Mouse (Mus musculus) CH12.LX (cell line): ENCODE measurements around the gene Stat1. TPM values are rescaled to one million over a fixed set of nuclear protein-coding genes. Genes with fewer than 3 reads are reported as not detected.
A peak's percentile ranks its signal among the peaks of the same experiment; 100 is the strongest.

ENCODE experiments used
- DNase-seq: peaks from one replicate; pipeline ENCODE4 v3.0.0-alpha.2; 2013; ENCODE audit errors: extremely low read depth
- H3K27ac ChIP-seq: 2 replicates; pipeline ENCODE4 v1.5.1; 2012; ENCODE audit warnings: low read depth, mild to moderate bottlenecking, control low read depth, moderate library complexity; ENCODE audit not compliant: insufficient read depth
- H3K27me3 ChIP-seq: replicated peaks from 2 replicates; pipeline ENCODE3; 2012; ENCODE audit warnings: inconsistent platforms
- H3K36me3 ChIP-seq, 2 experiments: replicated peaks in 1 of 2; 2 replicates each; pipeline versions ENCODE3 to v1.6.1; 2012; ENCODE audit warnings: inconsistent platforms in 1 of 2, low read length in 1 of 2, mild to moderate bottlenecking in 1 of 2, mixed read lengths in 1 of 2, moderate library complexity in 1 of 2; ENCODE audit not compliant: control insufficient read depth in 1 of 2, insufficient read depth in 1 of 2
- H3K4me1 ChIP-seq, 2 experiments: 2 replicates each; pipeline ENCODE4 v1.6.1; 2012; ENCODE audit warnings: inconsistent platforms in 1 of 2, moderate library complexity in 1 of 2; ENCODE audit not compliant: insufficient read depth in 2 of 2, control insufficient read depth in 1 of 2
- H3K4me2 ChIP-seq: 2 replicates; pipeline ENCODE4 v1.6.1; 2012; ENCODE audit warnings: low read depth, mild to moderate bottlenecking, control low read depth; ENCODE audit not compliant: poor library complexity, insufficient read depth, severe bottlenecking
- H3K4me3 ChIP-seq, 3 experiments: fragments of 150-350 bp in 1 of 3; sonication (generic) in 1 of 3; replicated peaks in 1 of 3; 2 replicates each; pipeline versions ENCODE3 to v1.5.1; 2011 to 2012; ENCODE audit warnings: low read depth in 2 of 3, low read length in 2 of 3, mild to moderate bottlenecking in 2 of 3, moderate library complexity in 2 of 3, control low read depth in 1 of 3, improper control_type of control experiment in 1 of 3, inconsistent platforms in 1 of 3, mixed read lengths in 1 of 3; ENCODE audit not compliant: poor library complexity in 1 of 3
- H3K79me2 ChIP-seq: replicated peaks from 2 replicates; pipeline ENCODE4 v1.6.1; 2012; ENCODE audit warnings: mild to moderate bottlenecking, moderate library complexity; ENCODE audit not compliant: control insufficient read depth, poor library complexity, insufficient read depth, severe bottlenecking; ENCODE audit errors: extremely low read depth
- H3K9ac ChIP-seq: 2 replicates; pipeline ENCODE4 v1.6.1; 2012; ENCODE audit warnings: low read depth, mild to moderate bottlenecking, control low read depth, moderate library complexity; ENCODE audit not compliant: insufficient read depth
- H3K9me3 ChIP-seq: replicated peaks from 2 replicates; pipeline ENCODE3; 2012; ENCODE audit warnings: low read length, inconsistent platforms, mixed read lengths
- ELF1 ChIP-seq: IDR thresholded peaks from 2 replicates; pipeline ENCODE4 v1.6.1; 2014; ENCODE audit warnings: low read depth, mild to moderate bottlenecking, inconsistent platforms, low read length, improper control_type of control experiment
- ETS1 ChIP-seq: conservative IDR thresholded peaks from 2 replicates; pipeline ENCODE4 v1.6.1; 2012; ENCODE audit warnings: low read depth, mild to moderate bottlenecking, inconsistent platforms, low read length, improper control_type of control experiment, moderate library complexity
- HCFC1 ChIP-seq: IDR thresholded peaks from 2 replicates; pipeline ENCODE4 v1.6.1; 2012; ENCODE audit warnings: low read depth, mild to moderate bottlenecking, inconsistent platforms, low read length, improper control_type of control experiment
- JUND ChIP-seq: conservative IDR thresholded peaks from 2 replicates; pipeline ENCODE4 v1.6.1; 2011; ENCODE audit warnings: low read depth, low read length, improper control_type of control experiment
- MAZ ChIP-seq: IDR thresholded peaks from 2 replicates; pipeline ENCODE4 v1.6.1; 2012; ENCODE audit warnings: low read depth, mild to moderate bottlenecking, inconsistent platforms, low read length, improper control_type of control experiment, moderate library complexity
- PAX5 ChIP-seq: IDR thresholded peaks from 2 replicates; pipeline ENCODE4 v1.6.1; 2012; ENCODE audit warnings: low read length, inconsistent platforms, mixed read lengths
- POLR2A ChIP-seq: IDR thresholded peaks from 2 replicates; pipeline ENCODE4 v1.6.1; 2011; ENCODE audit warnings: low read depth, mild to moderate bottlenecking, improper control_type of control experiment, low read length
- POLR2AphosphoS2 ChIP-seq: IDR thresholded peaks from 2 replicates; pipeline ENCODE4 v1.6.1; 2011; ENCODE audit warnings: low read depth, low read length, improper control_type of control experiment
- RAD21 ChIP-seq: IDR thresholded peaks from 2 replicates; pipeline ENCODE4 v1.6.1; 2011; ENCODE audit warnings: low read depth, mild to moderate bottlenecking, low read length, improper control_type of control experiment, moderate library complexity
- SIN3A ChIP-seq: IDR thresholded peaks from 2 replicates; pipeline ENCODE4 v1.6.1; 2012; ENCODE audit warnings: low read length, improper control_type of control experiment, inconsistent platforms
- USF1 ChIP-seq: IDR thresholded peaks from 2 replicates; pipeline ENCODE4 v1.6.1; 2014; ENCODE audit warnings: low read depth, mild to moderate bottlenecking, inconsistent platforms, low read length, improper control_type of control experiment
- ZC3H11A ChIP-seq: IDR thresholded peaks from 2 replicates; pipeline ENCODE4 v1.6.1; 2012; ENCODE audit warnings: low read depth, mild to moderate bottlenecking, inconsistent platforms, low read length, improper control_type of control experiment
- ZKSCAN1 ChIP-seq: IDR thresholded peaks from 2 replicates; pipeline ENCODE4 v1.6.1; 2012; ENCODE audit warnings: low read depth, inconsistent platforms, low read length, improper control_type of control experiment, borderline replicate concordance
- dilution Hi-C: fragments of 300-500 bp; cut with MboI; formaldehyde crosslinking; loops from 2 replicates; pipeline ENCODE4 v1.14.3; 2020; ENCODE audit warnings: low sequenced_read_pairs; ENCODE audit not compliant: extremely low pct_unique_long_range_greater_than_20kb, extremely low pct_ligation_motif_present
- in situ Hi-C: fragments of 300-500 bp; cut with MboI; formaldehyde crosslinking; loops from 3 replicates; pipeline ENCODE4 v1.14.3; 2019; ENCODE audit warnings: low sequenced_read_pairs, low pct_ligation_motif_present, low pct_unique_long_range_greater_than_20kb, mixed read lengths
- polyA plus RNA-seq: library from polyadenylated mRNA; unstranded; fragments of >175 nt; gene quantifications from 2 replicates; pipeline ENCODE4 v1.2.1, GENCODE M21; 2012; ENCODE audit warnings: low read depth; ENCODE audit not compliant: insufficient read length
- total RNA-seq, 2 experiments: library from RNA; depleted of rRNA; stranded (reverse); fragments of 300-350 nt in 1 of 2; fragments of >200 nt in 1 of 2; gene quantifications; 2 replicates each; pipeline ENCODE4 v1.2.3; 2012 to 2014

Stat1 gene
- total and polyA plus RNA-seq, 3 experiments = 101 to 179 (median 143) TPM

- dilution Hi-C loops (no loop called here), in situ Hi-C loops (no loop called here)
- no peak for DNase-seq
- TF ChIP-seq ZC3H11A = no peak
- no peak for TF ChIP-seq SIN3A
- no peak for TF ChIP-seq ZKSCAN1
- no peak for TF ChIP-seq HCFC1
- TF ChIP-seq PAX5 = no peak
- no peak for TF ChIP-seq ETS1
- TF ChIP-seq JUND = no peak
- no peak for TF ChIP-seq ELF1
- TF ChIP-seq USF1 = no peak
- TF ChIP-seq POLR2A = no peak
- no peak for TF ChIP-seq RAD21
- no peak overlapping the region for H3K4me3 ChIP-seq
- no peak overlapping the region for H3K27ac ChIP-seq
- H3K36me3 ChIP-seq = peaks cover 88 to 98% of the 10 kb centered on the region in 2 experiments
- H3K79me2 ChIP-seq = no peaks in the 10 kb centered on the region; the same call in 1 of the 2 replicates
- no peaks in the 10 kb centered on the region for H3K27me3 ChIP-seq
- no peak overlapping the region for H3K4me2 ChIP-seq
- peaks cover 0 to 3% of the 10 kb centered on the region in 2 experiments; a peak in 1 of 4 replicates for H3K4me1 ChIP-seq
- no peak overlapping the region for H3K9ac ChIP-seq
- no peaks in the 10 kb centered on the region for H3K9me3 ChIP-seq
These were observed 37.1 kb downstream of the Stat1 start for GRCm38 (mm10) chr1:52156351-52156750.

GRCm38 (mm10) chr1:52158040-52158439, 38.8 kb downstream of the Stat1 start:
- Histone ChIP-seq H3K4me3 (no peak overlapping the region), H3K9me3 (no peaks in the 10 kb centered on the region), H3K4me1 (peaks cover 0 to 3% of the 10 kb centered on the region in 2 experiments; a peak in 1 of 4 replicates), H3K27ac (no peak overlapping the region), H3K27me3 (no peaks in the 10 kb centered on the region), H3K9ac (no peak overlapping the region), H3K4me2 (no peak overlapping the region), H3K36me3 (peaks cover 87 to 97% of the 10 kb centered on the region in 2 experiments), H3K79me2 (no peaks in the 10 kb centered on the region; the same call in 1 of the 2 replicates)
- dilution Hi-C loops = no loop called here
- no peak for DNase-seq
- TF ChIP-seq POLR2AphosphoS2 (0 out of 2 replicates have a peak, but pooled peaks have one; percentile 28), MAZ (no peak)
- in situ Hi-C loops = no loop called here
